Mouse (Mus musculus) CH12.LX (cell line): ENCODE data around the gene Spaar. TPM values are rescaled to one million over a fixed set of nuclear protein-coding genes. Genes with fewer than 3 reads are reported as not detected.

Source experiments
- DNase-seq: peaks from one replicate; pipeline ENCODE4 v3.0.0-alpha.2; 2013; ENCODE audit errors: extremely low read depth
- H3K27ac ChIP-seq: 2 replicates; pipeline ENCODE4 v1.5.1; 2012; ENCODE audit warnings: low read depth, mild to moderate bottlenecking, control low read depth, moderate library complexity; ENCODE audit not compliant: insufficient read depth
- H3K27me3 ChIP-seq: replicated peaks from 2 replicates; pipeline ENCODE3; 2012; ENCODE audit warnings: inconsistent platforms
- H3K36me3 ChIP-seq, 2 experiments: replicated peaks in 1 of 2; 2 replicates each; pipeline versions ENCODE3 to v1.6.1; 2012; ENCODE audit warnings: inconsistent platforms in 1 of 2, low read length in 1 of 2, mild to moderate bottlenecking in 1 of 2, mixed read lengths in 1 of 2, moderate library complexity in 1 of 2; ENCODE audit not compliant: control insufficient read depth in 1 of 2, insufficient read depth in 1 of 2
- H3K4me1 ChIP-seq, 2 experiments: 2 replicates each; pipeline ENCODE4 v1.6.1; 2012; ENCODE audit warnings: inconsistent platforms in 1 of 2, moderate library complexity in 1 of 2; ENCODE audit not compliant: insufficient read depth in 2 of 2, control insufficient read depth in 1 of 2
- H3K4me2 ChIP-seq: 2 replicates; pipeline ENCODE4 v1.6.1; 2012; ENCODE audit warnings: low read depth, mild to moderate bottlenecking, control low read depth; ENCODE audit not compliant: poor library complexity, insufficient read depth, severe bottlenecking
- H3K4me3 ChIP-seq, 3 experiments: fragments of 150-350 bp in 1 of 3; sonication (generic) in 1 of 3; replicated peaks in 1 of 3; 2 replicates each; pipeline versions ENCODE3 to v1.5.1; 2011 to 2012; ENCODE audit warnings: low read depth in 2 of 3, low read length in 2 of 3, mild to moderate bottlenecking in 2 of 3, moderate library complexity in 2 of 3, control low read depth in 1 of 3, improper control_type of control experiment in 1 of 3, inconsistent platforms in 1 of 3, mixed read lengths in 1 of 3; ENCODE audit not compliant: poor library complexity in 1 of 3
- H3K79me2 ChIP-seq: replicated peaks from 2 replicates; pipeline ENCODE4 v1.6.1; 2012; ENCODE audit warnings: mild to moderate bottlenecking, moderate library complexity; ENCODE audit not compliant: control insufficient read depth, poor library complexity, insufficient read depth, severe bottlenecking; ENCODE audit errors: extremely low read depth
- H3K9ac ChIP-seq: 2 replicates; pipeline ENCODE4 v1.6.1; 2012; ENCODE audit warnings: low read depth, mild to moderate bottlenecking, control low read depth, moderate library complexity; ENCODE audit not compliant: insufficient read depth
- H3K9me3 ChIP-seq: replicated peaks from 2 replicates; pipeline ENCODE3; 2012; ENCODE audit warnings: low read length, inconsistent platforms, mixed read lengths
- CHD1 ChIP-seq: IDR thresholded peaks from 2 replicates; pipeline ENCODE4 v1.6.1; 2012; ENCODE audit warnings: low read depth, low read length, improper control_type of control experiment, inconsistent platforms
- CTCF ChIP-seq, 2 experiments: IDR thresholded peaks in 1 of 2; conservative IDR thresholded peaks in 1 of 2; 2 replicates each; pipeline ENCODE4 v1.5.1; 2011 to 2012; ENCODE audit warnings: low read depth in 2 of 2, low read length in 2 of 2, improper control_type of control experiment in 1 of 2, inconsistent platforms in 1 of 2, mild to moderate bottlenecking in 1 of 2, moderate library complexity in 1 of 2
- ELF1 ChIP-seq: IDR thresholded peaks from 2 replicates; pipeline ENCODE4 v1.6.1; 2014; ENCODE audit warnings: low read depth, mild to moderate bottlenecking, inconsistent platforms, low read length, improper control_type of control experiment
- EP300 ChIP-seq: IDR thresholded peaks from 2 replicates; pipeline ENCODE4 v1.6.1; 2011; ENCODE audit warnings: low read length, improper control_type of control experiment
- GABPA ChIP-seq: IDR thresholded peaks from 2 replicates; pipeline ENCODE4 v1.6.1; 2012; ENCODE audit warnings: low read depth, low read length, improper control_type of control experiment, inconsistent platforms; ENCODE audit not compliant: insufficient replicate concordance
- HCFC1 ChIP-seq: IDR thresholded peaks from 2 replicates; pipeline ENCODE4 v1.6.1; 2012; ENCODE audit warnings: low read depth, mild to moderate bottlenecking, inconsistent platforms, low read length, improper control_type of control experiment
- JUN ChIP-seq: IDR thresholded peaks from 2 replicates; pipeline ENCODE4 v1.6.1; 2011; ENCODE audit warnings: low read depth, mild to moderate bottlenecking, low read length, improper control_type of control experiment, moderate library complexity; ENCODE audit not compliant: insufficient read depth
- MEF2A ChIP-seq: IDR thresholded peaks from 2 replicates; pipeline ENCODE4 v1.6.1; 2014; ENCODE audit warnings: low read depth, mild to moderate bottlenecking, inconsistent platforms, low read length, improper control_type of control experiment, borderline replicate concordance
- MXI1 ChIP-seq: IDR thresholded peaks from 2 replicates; pipeline ENCODE4 v1.6.1; 2011; ENCODE audit warnings: mild to moderate bottlenecking, low read depth, low read length, improper control_type of control experiment
- NRF1 ChIP-seq: IDR thresholded peaks from 2 replicates; pipeline ENCODE4 v1.6.1; 2014; ENCODE audit warnings: low read depth, mild to moderate bottlenecking, inconsistent platforms, low read length, improper control_type of control experiment, moderate library complexity
- POLR2AphosphoS2 ChIP-seq: IDR thresholded peaks from 2 replicates; pipeline ENCODE4 v1.6.1; 2011; ENCODE audit warnings: low read depth, low read length, improper control_type of control experiment
- TBP ChIP-seq: conservative IDR thresholded peaks from 2 replicates; pipeline ENCODE4 v1.6.1; 2011; ENCODE audit warnings: low read depth, low read length, improper control_type of control experiment
- ZC3H11A ChIP-seq: IDR thresholded peaks from 2 replicates; pipeline ENCODE4 v1.6.1; 2012; ENCODE audit warnings: low read depth, mild to moderate bottlenecking, inconsistent platforms, low read length, improper control_type of control experiment
- ZNF384 ChIP-seq: IDR thresholded peaks from 2 replicates; pipeline ENCODE4 v1.6.1; 2012; ENCODE audit warnings: low read depth, low read length, improper control_type of control experiment, inconsistent platforms
- dilution Hi-C: fragments of 300-500 bp; cut with MboI; formaldehyde crosslinking; loops from 2 replicates; pipeline ENCODE4 v1.14.3; 2020; ENCODE audit warnings: low sequenced_read_pairs; ENCODE audit not compliant: extremely low pct_unique_long_range_greater_than_20kb, extremely low pct_ligation_motif_present
- in situ Hi-C: fragments of 300-500 bp; cut with MboI; formaldehyde crosslinking; loops from 3 replicates; pipeline ENCODE4 v1.14.3; 2019; ENCODE audit warnings: low sequenced_read_pairs, low pct_ligation_motif_present, low pct_unique_long_range_greater_than_20kb, mixed read lengths
- polyA plus RNA-seq: library from polyadenylated mRNA; unstranded; fragments of >175 nt; gene quantifications from 2 replicates; pipeline ENCODE4 v1.2.1, GENCODE M21; 2012; ENCODE audit warnings: low read depth; ENCODE audit not compliant: insufficient read length
- total RNA-seq, 2 experiments: library from RNA; depleted of rRNA; stranded (reverse); fragments of 300-350 nt in 1 of 2; fragments of >200 nt in 1 of 2; gene quantifications; 2 replicates each; pipeline ENCODE4 v1.2.3; 2012 to 2014

The Spaar gene
- total and polyA plus RNA-seq, 3 experiments: not detected

- no peak overlapping the region for H3K9ac ChIP-seq
- DNase-seq: no peak
- no peak overlapping the region for H3K4me2 ChIP-seq
- no peaks in the 10 kb centered on the region for H3K36me3 ChIP-seq
- H3K79me2 ChIP-seq: no peaks in the 10 kb centered on the region
- no peaks in the 10 kb centered on the region for H3K9me3 ChIP-seq
- peaks cover 89% of the 10 kb centered on the region for H3K27me3 ChIP-seq
- no peak overlapping the region for H3K4me3 ChIP-seq
- dilution Hi-C loops: no loop called here
- in situ Hi-C loops: loop anchor here (10.0 to 25.0 kb wide), 2 partner anchors 122 to 254 kb away; partner anchors contain the start of genes Ccin and Olfr155
- no peak for TF ChIP-seq HCFC1
- no peak for TF ChIP-seq POLR2AphosphoS2
- no peak for TF ChIP-seq CTCF (conservative IDR thresholded peaks at IDR 0.05 in 1 of 2, IDR thresholded peaks at IDR 0.05 in 1 of 2; ENCODE audit: low read depth in 2 of 2, low read length in 2 of 2)
- no peak for TF ChIP-seq CHD1
- H3K4me1 ChIP-seq: no peaks in the 10 kb centered on the region
- H3K27ac ChIP-seq: no peak overlapping the region
Observed at GRCm38 (mm10) chr4:43733186-43733585, 3.4 kb downstream of the Spaar start.

GRCm38 (mm10) chr4:43737144-43737543, 7.3 kb downstream of the Spaar start:
- Histone ChIP-seq H3K4me2 (no peak overlapping the region), H3K4me1 (peaks cover 0 to 2% of the 10 kb centered on the region in 2 experiments; a peak in 1 of 4 replicates)
- in situ Hi-C loops: loop anchor here (10.0 to 25.0 kb wide), 2 partner anchors 118 to 250 kb away; partner anchors contain the start of genes Ccin and Olfr155
- no peak for TF ChIP-seq ELF1
- no peak for TF ChIP-seq GABPA
- TF ChIP-seq MEF2A: no peak
- TF ChIP-seq MXI1: no peak
- TF ChIP-seq ZNF384: no peak
- no peak for TF ChIP-seq JUN
- TF ChIP-seq ZC3H11A: no peak
- TF ChIP-seq EP300: no peak
- TF ChIP-seq NRF1: no peak
- no peak for TF ChIP-seq TBP
- TF ChIP-seq, all 38 proteins: peak for 0
- Histone ChIP-seq H3K36me3 (no peaks in the 10 kb centered on the region), H3K27me3 (peaks cover 56% of the 10 kb centered on the region), H3K9me3 (no peaks in the 10 kb centered on the region), H3K27ac (no peak overlapping the region), H3K4me3 (no peak overlapping the region), H3K79me2 (no peaks in the 10 kb centered on the region), H3K9ac (no peak overlapping the region)
- no peak for DNase-seq
- dilution Hi-C loops: no loop called here
